Mouse (Mus musculus) myocyte (in vitro differentiated cells): ENCODE results near the gene Pigh. TPM values are rescaled to one million over a fixed set of nuclear protein-coding genes. Genes with fewer than 3 reads are reported as not detected.

ENCODE experiments used
- H3K27me3 ChIP-seq: one replicate; pipeline ENCODE4 v1.6.1; 2011; ENCODE audit not compliant: control insufficient read depth, insufficient read depth, insufficient read length
- H3K36me3 ChIP-seq: one replicate; pipeline ENCODE4 v1.6.1; 2011; ENCODE audit not compliant: control insufficient read depth, insufficient read depth
- H3K4me2 ChIP-seq: one replicate; pipeline ENCODE4 v1.6.1; 2011; ENCODE audit warnings: low read depth, control low read depth
- H3K4me3 ChIP-seq: one replicate; pipeline ENCODE4 v1.5.1; 2011; ENCODE audit warnings: mild to moderate bottlenecking, control low read depth, moderate library complexity
- H3K79me2 ChIP-seq: one replicate; pipeline ENCODE4 v1.6.1; 2011; ENCODE audit not compliant: control insufficient read depth, insufficient read depth
- H3ac ChIP-seq: one replicate; pipeline ENCODE4 v1.6.1; 2011; ENCODE audit not compliant: control insufficient read depth, insufficient read length
- CEBPB ChIP-seq: IDR thresholded peaks from 2 replicates; pipeline ENCODE4 v1.6.1; 2011; ENCODE audit warnings: mild to moderate bottlenecking, moderate library complexity; ENCODE audit not compliant: poor library complexity, insufficient read depth, severe bottlenecking
- E2F4 ChIP-seq: IDR thresholded peaks from one replicate; pipeline ENCODE4 v1.6.1; 2011; ENCODE audit warnings: mild to moderate bottlenecking, control low read depth, moderate library complexity; ENCODE audit not compliant: insufficient read depth
- MAX ChIP-seq: IDR thresholded peaks from one replicate; pipeline ENCODE4 v1.6.1; 2011; ENCODE audit warnings: low read depth, mild to moderate bottlenecking, control low read depth
- MYOD1 ChIP-seq, 3 experiments: IDR thresholded peaks; one replicate each; pipeline ENCODE4 v1.6.1; 2011; ENCODE audit warnings: control low read depth in 2 of 3, low read depth in 2 of 3, mild to moderate bottlenecking in 2 of 3, moderate library complexity in 1 of 3; ENCODE audit not compliant: insufficient read length in 2 of 3, control insufficient read depth in 1 of 3
- MYOG ChIP-seq, 3 experiments: IDR thresholded peaks; one replicate each; pipeline ENCODE4 v1.6.1; 2011; ENCODE audit warnings: control low read depth in 2 of 3, low read depth in 2 of 3, mild to moderate bottlenecking in 2 of 3; ENCODE audit not compliant: insufficient read length in 2 of 3, control insufficient read depth in 1 of 3, insufficient read depth in 1 of 3
- POLR2A ChIP-seq: IDR thresholded peaks from one replicate; pipeline ENCODE4 v1.6.1; 2011; ENCODE audit warnings: low read depth, mild to moderate bottlenecking, control low read depth, moderate library complexity; ENCODE audit not compliant: insufficient read length
- POLR2AphosphoS2 ChIP-seq: IDR thresholded peaks from one replicate; pipeline ENCODE4 v1.6.1; 2011; ENCODE audit warnings: low read depth, control low read depth; ENCODE audit not compliant: insufficient read length
- REST ChIP-seq: IDR thresholded peaks from one replicate; pipeline ENCODE4 v1.6.1; 2011; ENCODE audit warnings: mild to moderate bottlenecking, control low read depth, moderate library complexity; ENCODE audit not compliant: insufficient read depth, insufficient read length
- SRF ChIP-seq: IDR thresholded peaks from one replicate; pipeline ENCODE4 v1.6.1; 2011; ENCODE audit warnings: low read depth; ENCODE audit not compliant: control insufficient read depth, insufficient read length
- TCF12 ChIP-seq: IDR thresholded peaks from one replicate; pipeline ENCODE4 v1.6.1; 2011; ENCODE audit warnings: mild to moderate bottlenecking, control low read depth; ENCODE audit not compliant: poor library complexity, insufficient read depth, severe bottlenecking
- TCF3 ChIP-seq: IDR thresholded peaks from one replicate; pipeline ENCODE4 v1.6.1; 2011; ENCODE audit warnings: low read depth, control low read depth; ENCODE audit not compliant: insufficient read length
- USF1 ChIP-seq: IDR thresholded peaks from one replicate; pipeline ENCODE4 v1.6.1; 2011; ENCODE audit warnings: low read depth, mild to moderate bottlenecking, control low read depth, moderate library complexity
- polyA plus RNA-seq: library from polyadenylated mRNA; unstranded; fragments of >200 nt; fragmentation: generic; extraction: Trizol; gene quantifications from one replicate; pipeline ENCODE4 v1.2.1, GENCODE M21; 2012; ENCODE audit warnings: missing spikeins

Pigh gene
- polyA plus RNA-seq, 1 experiment, result 3.3 TPM

GRCm38 (mm10) chr12:79044668-79045067 is 44.8 kb downstream of the Pigh start:
- peak overlapping the region; percentile 29 for H3K4me2 ChIP-seq

DNA sequence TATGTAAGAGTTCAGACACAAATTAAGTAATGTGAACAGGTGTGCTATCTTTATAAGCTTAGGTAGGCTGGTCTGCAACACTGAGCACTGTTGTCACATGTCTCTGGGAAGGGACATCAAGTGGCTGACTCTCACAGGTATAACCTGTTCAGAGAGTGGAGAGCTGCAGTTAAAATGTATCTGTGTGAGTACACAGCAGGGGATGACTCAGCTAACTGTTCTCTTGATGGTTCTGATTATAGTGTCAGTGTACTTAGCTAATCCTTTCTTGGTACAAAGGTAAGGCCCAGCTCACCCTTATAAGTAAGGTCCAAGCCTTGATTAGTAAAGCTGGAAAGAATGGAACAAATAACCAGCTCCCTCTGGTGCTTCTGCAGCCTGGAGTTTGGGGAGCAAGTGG is 48.0 kb downstream of the Pigh start:
- Histone ChIP-seq H3ac (no peak overlapping the region), H3K79me2 (no peaks in the 10 kb centered on the region), H3K27me3 (no peaks in the 10 kb centered on the region), H3K36me3 (no peaks in the 10 kb centered on the region), H3K4me2 (peak overlapping the region; percentile 32), H3K4me3 (no peak overlapping the region)
- TF ChIP-seq USF1 (no peak), POLR2AphosphoS2 (no peak), TCF3 (no peak), MAX (no peak), POLR2A (no peak), E2F4 (no peak), MYOG (IDR thresholded peaks at IDR 0.05; ENCODE audit: control insufficient read depth in 1 of 3, insufficient read depth in 1 of 3, insufficient read length in 2 of 3, low read depth in 2 of 3) (no peak), SRF (no peak), TCF12 (no peak), CEBPB (no peak), MYOD1 (IDR thresholded peaks at IDR 0.05; ENCODE audit: control insufficient read depth in 1 of 3, insufficient read length in 2 of 3, low read depth in 2 of 3) (no peak), REST (no peak)

More at GRCm38 (mm10) chr12:79044668-79045067, 44.8 kb downstream of the Pigh start:
- no peaks in the 10 kb centered on the region for H3K27me3 ChIP-seq
- no peaks in the 10 kb centered on the region for H3K36me3 ChIP-seq
- H3K79me2 ChIP-seq, result no peaks in the 10 kb centered on the region
- peak; percentile 63 to 96 (median 92) for TF ChIP-seq MYOD1 (IDR thresholded peaks at IDR 0.05; ENCODE audit: control insufficient read depth in 1 of 3, insufficient read length in 2 of 3, low read depth in 2 of 3)
- peak; percentile 87 to 98 (median 95) for TF ChIP-seq MYOG (IDR thresholded peaks at IDR 0.05; ENCODE audit: control insufficient read depth in 1 of 3, insufficient read depth in 1 of 3, insufficient read length in 2 of 3, low read depth in 2 of 3)
- TF ChIP-seq POLR2A, result no peak
- peak; percentile 96 for TF ChIP-seq TCF12
- TF ChIP-seq E2F4, result no peak
- peak; percentile 81 for TF ChIP-seq TCF3
- no peak for TF ChIP-seq MAX
- no peak for TF ChIP-seq SRF
- TF ChIP-seq CEBPB, result no peak
- TF ChIP-seq USF1, result no peak
- no peak for TF ChIP-seq POLR2AphosphoS2
- no peak for TF ChIP-seq REST
- H3K4me3 ChIP-seq, result no peak overlapping the region
- H3ac ChIP-seq, result no peak overlapping the region

DNA sequence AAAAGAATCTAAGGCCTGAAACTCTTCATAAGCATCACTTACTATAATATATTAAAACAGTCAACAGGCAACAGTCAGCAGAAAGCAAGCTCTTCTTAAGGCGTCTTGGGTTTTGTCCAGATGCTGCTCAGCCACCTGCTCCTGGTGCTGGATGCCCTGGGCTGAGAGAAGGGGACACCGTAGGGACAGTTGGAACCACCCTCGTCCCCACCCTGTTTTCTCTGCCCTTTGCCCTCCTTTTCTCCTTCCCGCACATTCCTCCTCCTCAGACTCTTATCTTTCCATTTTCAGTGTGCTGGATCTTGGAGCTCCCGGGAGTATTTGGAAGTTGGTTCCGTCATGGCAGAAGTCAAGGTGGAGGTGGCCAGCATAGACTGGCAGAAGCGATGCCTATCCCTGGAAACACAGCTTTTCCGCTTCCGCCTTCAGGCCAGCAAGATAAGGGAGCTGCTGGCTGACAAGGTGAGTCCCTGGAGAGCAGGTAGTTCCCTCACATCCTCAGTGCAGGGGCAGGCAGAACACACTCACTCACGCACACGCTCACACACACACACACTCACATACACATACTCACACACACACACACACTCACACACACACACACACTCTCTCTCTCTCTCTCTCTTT is 49.1 kb downstream of the Pigh start:
- no peak overlapping the region for H3K4me2 ChIP-seq
- no peak overlapping the region for H3K4me3 ChIP-seq
- H3ac ChIP-seq, result no peak overlapping the region
- H3K36me3 ChIP-seq, result peaks cover 9% of the 10 kb centered on the region
- H3K79me2 ChIP-seq, result no peaks in the 10 kb centered on the region
- TF ChIP-seq MYOD1 (IDR thresholded peaks at IDR 0.05; ENCODE audit: control insufficient read depth in 1 of 3, insufficient read length in 2 of 3, low read depth in 2 of 3) (peak in 1 of 3 experiments; percentile 64), MYOG (IDR thresholded peaks at IDR 0.05; ENCODE audit: control insufficient read depth in 1 of 3, insufficient read depth in 1 of 3, insufficient read length in 2 of 3, low read depth in 2 of 3) (peak in 1 of 3 experiments; percentile 50), E2F4 (no peak)
- H3K27me3 ChIP-seq, result no peaks in the 10 kb centered on the region

DNA sequence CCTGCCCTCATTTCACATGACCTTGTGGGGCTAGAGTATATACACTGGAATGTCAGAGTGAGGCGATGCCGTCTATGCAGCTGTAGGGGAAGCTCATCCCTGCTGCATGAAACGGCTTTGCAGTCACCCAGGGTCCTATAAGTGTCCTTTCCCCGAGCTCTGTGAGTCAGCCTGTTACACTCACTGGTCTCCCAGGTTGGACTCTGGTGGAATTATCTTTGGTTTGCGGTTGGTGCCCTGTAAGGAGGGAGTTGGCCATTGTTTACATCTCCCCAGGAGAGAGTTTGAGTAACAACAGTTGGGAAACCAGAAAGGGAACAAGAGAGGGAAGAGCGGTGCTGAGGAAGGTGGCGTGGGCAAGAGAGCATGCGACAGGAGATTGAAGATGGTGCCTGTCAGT is 49.7 kb downstream of the Pigh start:
- H3K27me3 ChIP-seq, result no peaks in the 10 kb centered on the region
- H3K79me2 ChIP-seq, result no peaks in the 10 kb centered on the region
- no peak overlapping the region for H3K4me3 ChIP-seq
- peaks cover 10% of the 10 kb centered on the region for H3K36me3 ChIP-seq
- H3K4me2 ChIP-seq, result no peak overlapping the region
- no peak overlapping the region for H3ac ChIP-seq
- TF ChIP-seq USF1 (no peak), MYOD1 (IDR thresholded peaks at IDR 0.05; ENCODE audit: control insufficient read depth in 1 of 3, insufficient read length in 2 of 3, low read depth in 2 of 3) (no peak), REST (no peak), E2F4 (no peak), MYOG (IDR thresholded peaks at IDR 0.05; ENCODE audit: control insufficient read depth in 1 of 3, insufficient read depth in 1 of 3, insufficient read length in 2 of 3, low read depth in 2 of 3) (no peak), POLR2AphosphoS2 (no peak)

GRCm38 (mm10) chr12:79035349-79035748 is 54.1 kb downstream of the Pigh start:
- no peaks in the 10 kb centered on the region for H3K79me2 ChIP-seq
- no peak for TF ChIP-seq MYOD1 (IDR thresholded peaks at IDR 0.05; ENCODE audit: control insufficient read depth in 1 of 3, insufficient read length in 2 of 3, low read depth in 2 of 3)
- no peak for TF ChIP-seq CEBPB
- TF ChIP-seq USF1, result no peak
- no peak for TF ChIP-seq TCF3
- no peak for TF ChIP-seq TCF12
- TF ChIP-seq POLR2AphosphoS2, result no peak
- TF ChIP-seq SRF, result no peak
- no peak for TF ChIP-seq E2F4
- no peak for TF ChIP-seq MYOG (IDR thresholded peaks at IDR 0.05; ENCODE audit: control insufficient read depth in 1 of 3, insufficient read depth in 1 of 3, insufficient read length in 2 of 3, low read depth in 2 of 3)
- no peak for TF ChIP-seq MAX
- no peak for TF ChIP-seq POLR2A
- no peak for TF ChIP-seq REST

More at GRCm38 (mm10) chr12:79035349-79035748, 54.1 kb downstream of the Pigh start:
- Histone ChIP-seq H3K36me3 (peaks cover 10% of the 10 kb centered on the region), H3ac (no peak overlapping the region), H3K4me3 (no peak overlapping the region), H3K27me3 (no peaks in the 10 kb centered on the region), H3K4me2 (no peak overlapping the region)
